Mouse (Mus musculus): ENCODE measurements at regions not wholly inside any gene's neighbourhood (a gene's known extent, or its start where the extent isn't known, plus 50 kb on each side); places are given as distances from the start of the nearest gene placed in this dataset.

- Histone ChIP-seq H3K4me3 (ENCODE audit: control insufficient read depth in 1 of 2, insufficient read depth in 1 of 2, low read depth in 2 of 2, low read length in 2 of 2) (no peak overlapping the region), H3K27ac (ENCODE audit: control insufficient read depth, low read depth, low read length) (no peak overlapping the region), H3K9me3 (replicated peaks; ENCODE audit: insufficient read depth, low read length) (no peaks in the 10 kb centered on the region), H3K9ac (ENCODE audit: control insufficient read depth, low read depth, low read length, poor library complexity, severe bottlenecking) (no peak overlapping the region), H3K4me1 (ENCODE audit: control insufficient read depth in 1 of 2, insufficient read depth in 2 of 2, low read length in 2 of 2) (no peaks in the 10 kb centered on the region), H3K36me3 (ENCODE audit: control insufficient read depth in 1 of 2, insufficient read depth in 2 of 2, low read length in 2 of 2) (no peaks in the 10 kb centered on the region), H3K79me2 (ENCODE audit: control insufficient read depth, insufficient read depth, low read length, poor library complexity) (no peaks in the 10 kb centered on the region), H3K27me3 (ENCODE audit: control insufficient read depth in 1 of 2, insufficient read depth in 2 of 2, low read length in 2 of 2) (no peaks in the 10 kb centered on the region)
- TF ChIP-seq EP300 (IDR thresholded peaks at IDR 0.05; ENCODE audit: low read depth in 1 of 2, low read length in 2 of 2) (no peak), NELFE (IDR thresholded peaks at IDR 0.05; ENCODE audit: low read depth, low read length) (no peak), BHLHE40 (IDR thresholded peaks at IDR 0.05; ENCODE audit: borderline replicate concordance, low read depth, low read length) (no peak), ZKSCAN1 (IDR thresholded peaks at IDR 0.05; ENCODE audit: low read depth, low read length) (no peak), MAZ (IDR thresholded peaks at IDR 0.05; ENCODE audit: low read depth, low read length) (no peak), CTCF (IDR thresholded peaks at IDR 0.05 in 2 of 3, conservative IDR thresholded peaks at IDR 0.05 in 1 of 3; ENCODE audit: control insufficient read depth in 1 of 3, insufficient read depth in 1 of 3, low read depth in 2 of 3, low read length in 3 of 3, poor library complexity in 1 of 3, severe bottlenecking in 1 of 3) (no peak), CHD1 (IDR thresholded peaks at IDR 0.05; ENCODE audit: low read depth, low read length) (no peak), CHD2 (IDR thresholded peaks at IDR 0.05; ENCODE audit: low read length) (no peak), KAT2A (conservative IDR thresholded peaks at IDR 0.05; ENCODE audit: low read depth, low read length) (no peak), MXI1 (IDR thresholded peaks at IDR 0.05; ENCODE audit: low read depth, low read length) (no peak), POLR2AphosphoS5 (IDR thresholded peaks at IDR 0.05; ENCODE audit: borderline replicate concordance, low read depth, low read length) (no peak), JUND (IDR thresholded peaks at IDR 0.05; ENCODE audit: low read depth, low read length) (no peak), USF2 (IDR thresholded peaks at IDR 0.05; ENCODE audit: borderline replicate concordance in 1 of 2, insufficient read depth in 1 of 2, low read depth in 1 of 2, low read length in 2 of 2) (no peak), NRF1 (IDR thresholded peaks at IDR 0.05; ENCODE audit: insufficient read depth, low read depth, low read length, poor library complexity, severe bottlenecking) (no peak), HCFC1 (IDR thresholded peaks at IDR 0.05; ENCODE audit: low read depth, low read length) (no peak), POLR2AphosphoS2 (IDR thresholded peaks at IDR 0.05; ENCODE audit: low read length) (no peak)
- DNase-seq (ENCODE audit: low read depth, low spot score), result no peak
Observed at GRCm38 (mm10) chr13:71668256-71668655, 295.3 kb downstream of the Irx1 start.

GRCm38 (mm10) chr13:71665221-71665916 is 298.2 kb downstream of the Irx1 start:
- Histone ChIP-seq H3K9ac (ENCODE audit: control insufficient read depth, low read depth, low read length, poor library complexity, severe bottlenecking) (no peak overlapping the region), H3K4me3 (ENCODE audit: control insufficient read depth in 1 of 2, insufficient read depth in 1 of 2, low read depth in 2 of 2, low read length in 2 of 2) (no peak overlapping the region), H3K4me1 (ENCODE audit: control insufficient read depth in 1 of 2, insufficient read depth in 2 of 2, low read length in 2 of 2) (no peaks in the 10 kb centered on the region), H3K27ac (ENCODE audit: control insufficient read depth, low read depth, low read length) (no peak overlapping the region), H3K79me2 (ENCODE audit: control insufficient read depth, insufficient read depth, low read length, poor library complexity) (no peaks in the 10 kb centered on the region), H3K27me3 (ENCODE audit: control insufficient read depth in 1 of 2, insufficient read depth in 2 of 2, low read length in 2 of 2) (no peaks in the 10 kb centered on the region), H3K36me3 (ENCODE audit: control insufficient read depth in 1 of 2, insufficient read depth in 2 of 2, low read length in 2 of 2) (no peaks in the 10 kb centered on the region), H3K9me3 (replicated peaks; ENCODE audit: insufficient read depth, low read length) (no peaks in the 10 kb centered on the region)
- TF ChIP-seq ETS1 (IDR thresholded peaks at IDR 0.05; ENCODE audit: low read depth, low read length) (no peak), TBP (IDR thresholded peaks at IDR 0.05; ENCODE audit: low read depth, low read length) (no peak), EP300 (IDR thresholded peaks at IDR 0.05; ENCODE audit: low read depth in 1 of 2, low read length in 2 of 2) (no peak), UBTF (IDR thresholded peaks at IDR 0.05; ENCODE audit: borderline replicate concordance, insufficient read depth, low read depth, low read length) (no peak)
- DNase-seq (ENCODE audit: low read depth, low spot score), result no peak
